Mouse (Mus musculus): ENCODE data around the gene Alox12b. TPM values are rescaled to one million over a fixed set of nuclear protein-coding genes. Genes with fewer than 3 reads are reported as not detected.

Gene Alox12b
- total RNA-seq, 2 experiments from 2014 or later, result not detected

DNA sequence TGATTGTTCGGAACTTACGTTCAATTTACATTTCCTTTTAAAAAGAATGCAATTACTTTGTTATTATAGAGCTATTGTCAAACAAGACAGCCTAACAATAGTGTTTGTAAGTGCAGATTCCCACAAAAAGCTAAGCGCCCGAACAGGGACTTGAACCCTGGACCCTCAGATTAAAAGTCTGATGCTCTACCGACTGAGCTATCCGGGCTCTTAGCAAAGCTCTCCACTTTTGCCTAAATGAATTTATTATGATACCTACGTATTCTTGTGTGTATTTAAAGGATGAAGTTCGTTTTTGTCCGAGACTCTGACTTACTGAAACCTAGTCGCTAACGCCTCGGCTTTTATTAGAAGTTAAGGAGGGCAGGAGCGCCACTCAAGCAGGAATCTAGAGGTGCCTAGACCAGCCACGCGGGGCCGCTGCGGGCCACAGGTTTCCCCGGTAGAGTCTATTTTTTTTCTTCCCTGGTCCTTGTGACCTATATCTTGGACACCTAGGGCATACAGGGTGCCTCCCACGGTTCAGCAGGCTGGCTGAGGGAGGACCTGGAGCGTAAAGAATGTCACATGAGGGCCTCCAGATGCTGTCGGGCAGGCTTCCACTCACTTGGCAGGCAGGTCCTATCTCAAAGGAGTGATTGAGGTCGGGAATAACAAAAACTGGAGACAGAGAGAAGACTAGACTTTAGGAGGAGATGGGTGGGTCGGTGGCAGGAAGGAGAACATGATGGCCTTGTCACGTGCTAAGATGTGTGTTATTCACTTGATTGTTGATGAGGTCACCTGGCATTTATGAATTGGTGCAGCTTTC is 31.5 kb upstream of the Alox12b start:
- Histone ChIP-seq H3K27ac (peak overlapping the region; percentile 89), H3K4me3 (peak overlapping the region; percentile 74)
- peak; percentile 78 for TF ChIP-seq CTCF (IDR thresholded peaks at IDR 0.05)
- intact Hi-C loops (cut with DNase I), result loop anchor here (5.0 kb wide), 1 partner anchor 117 kb away; no protein-coding TSS in a partner anchor
- peak; percentile 86 for DNase-seq

DNA sequence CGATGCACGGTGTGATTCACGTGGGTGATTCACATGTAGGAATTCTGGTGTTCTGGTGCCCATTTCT is 31.1 kb upstream of the Alox12b start, which contains the start of gene Aloxe3:
TSS of gene Aloxe3 (plus strand) at position 45 of the 67 bp plus-strand sequence.
- peak within 1 kb of the TSS; percentile 74 for H3K4me3 ChIP-seq
- intact Hi-C loops (cut with DNase I), result loop anchor here (5.0 kb wide), 1 partner anchor 117 kb away; no protein-coding TSS in a partner anchor
- TF ChIP-seq CTCF (IDR thresholded peaks at IDR 0.05), result no peak
- peak within 1 kb of the TSS; percentile 89 for H3K27ac ChIP-seq
- no peak for DNase-seq

DNA sequence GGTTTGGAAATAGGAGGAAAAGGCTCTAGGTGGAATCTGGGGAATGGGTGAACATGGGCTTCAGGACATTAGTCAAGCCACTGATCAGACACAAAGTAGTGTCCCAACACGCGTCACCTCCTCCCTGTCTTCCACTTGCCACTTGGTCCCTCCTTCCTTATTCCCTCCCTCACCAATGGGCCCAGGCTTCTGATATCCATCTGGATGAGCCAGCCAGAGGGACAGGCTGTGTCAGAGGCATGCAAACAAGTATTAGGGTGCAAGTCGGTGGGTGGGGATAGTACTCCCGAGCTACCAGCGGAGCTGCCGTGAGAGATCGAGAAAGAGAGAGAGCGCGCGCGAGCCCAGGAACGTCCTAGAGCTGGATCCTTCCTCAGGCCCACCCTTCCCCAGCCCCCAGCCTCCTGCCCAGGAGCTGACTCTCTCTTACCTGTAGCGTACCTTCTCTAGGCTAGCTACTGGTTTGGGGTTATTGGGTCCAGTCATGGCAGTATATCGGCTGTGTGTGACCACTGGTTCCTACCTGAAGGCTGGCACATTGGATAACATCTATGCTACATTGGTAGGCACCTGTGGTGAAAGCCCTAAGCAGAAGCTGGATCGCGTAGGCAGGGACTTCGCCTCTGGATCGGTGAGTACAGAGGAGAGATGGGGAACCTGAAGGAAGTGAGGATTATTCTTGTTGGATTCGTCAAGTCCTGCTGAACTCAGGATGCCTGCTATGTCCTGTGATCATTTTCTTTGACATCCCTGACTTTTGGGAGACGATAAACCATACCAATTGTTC is 30.7 kb upstream of the Alox12b start:
- intact Hi-C loops (cut with DNase I), result loop anchor here (2.0 to 5.0 kb wide), 2 partner anchors 23 to 116 kb away; no protein-coding TSS in a partner anchor

DNA sequence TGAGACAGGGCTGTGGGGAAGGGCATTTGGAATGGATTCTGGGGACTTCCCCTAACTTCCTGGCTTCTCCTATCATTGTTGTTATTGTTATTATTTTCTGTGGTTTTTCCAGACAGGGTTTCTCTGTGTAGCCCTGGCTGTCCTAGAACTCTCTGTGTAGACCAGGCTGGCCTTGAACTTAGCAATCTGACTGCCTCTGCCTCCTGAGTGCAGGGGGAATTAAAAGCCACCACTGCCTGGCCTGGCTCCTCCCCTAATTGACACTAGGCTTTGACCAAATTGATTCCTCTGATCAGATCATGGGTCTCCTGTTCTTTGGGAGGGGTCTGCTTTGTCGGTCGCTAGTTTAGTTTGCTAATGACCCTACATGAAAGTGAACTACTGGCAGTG is 30.1 kb upstream of the Alox12b start:
- H3K4me3 ChIP-seq, result no peak overlapping the region
- intact Hi-C loops (cut with DNase I), result loop anchor here (2.0 to 5.0 kb wide), 2 partner anchors 22 to 116 kb away; no protein-coding TSS in a partner anchor
- DNase-seq, result no peak
- TF ChIP-seq CTCF (IDR thresholded peaks at IDR 0.05), result no peak
- no peak overlapping the region for H3K27ac ChIP-seq

More for the DNA sequence above, 30.7 kb upstream of the Alox12b start:
- Histone ChIP-seq H3K4me3 (peak overlapping the region; percentile 74), H3K27ac (peak overlapping the region; percentile 89)
- no peak for TF ChIP-seq CTCF (IDR thresholded peaks at IDR 0.05)
- DNase-seq, result no peak

DNA sequence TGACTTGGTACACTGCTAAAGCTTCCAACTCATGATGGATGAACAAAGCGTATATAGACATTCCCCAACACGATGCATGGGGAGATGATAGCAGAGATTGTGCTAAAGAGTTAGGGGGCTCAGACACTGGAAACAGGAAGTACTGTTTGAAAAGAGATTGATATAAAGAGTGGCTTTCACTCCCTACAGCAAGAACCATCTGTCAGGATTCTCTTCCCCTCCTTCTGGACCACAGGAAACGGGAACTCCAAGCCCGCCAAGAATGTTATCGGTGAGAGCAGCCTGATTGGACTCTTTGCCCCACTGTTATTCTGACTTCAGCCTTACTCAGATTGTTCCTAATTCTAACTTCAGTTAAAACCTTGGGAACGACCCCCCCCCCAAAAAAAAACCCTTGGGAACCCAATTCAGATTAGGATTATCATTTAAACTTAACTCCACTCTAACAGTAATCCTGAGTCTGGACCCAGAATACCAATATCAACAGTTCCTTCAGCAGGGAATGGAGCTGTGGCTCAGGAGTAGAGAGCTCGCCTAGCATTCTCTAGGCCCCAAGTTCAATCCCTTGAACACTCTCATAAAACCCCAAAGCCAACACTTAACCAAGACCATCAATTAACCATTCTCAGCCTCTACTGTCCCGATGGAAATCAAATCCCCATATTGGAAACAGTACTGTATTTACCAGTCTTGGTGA is 28.2 kb upstream of the Alox12b start:
- DNase-seq, result no peak
- intact Hi-C loops (cut with DNase I), result loop anchor here (5.0 kb wide), 1 partner anchor 114 kb away; no protein-coding TSS in a partner anchor
- TF ChIP-seq CTCF (IDR thresholded peaks at IDR 0.05), result no peak
- no peak overlapping the region for H3K27ac ChIP-seq
- no peak overlapping the region for H3K4me3 ChIP-seq

DNA sequence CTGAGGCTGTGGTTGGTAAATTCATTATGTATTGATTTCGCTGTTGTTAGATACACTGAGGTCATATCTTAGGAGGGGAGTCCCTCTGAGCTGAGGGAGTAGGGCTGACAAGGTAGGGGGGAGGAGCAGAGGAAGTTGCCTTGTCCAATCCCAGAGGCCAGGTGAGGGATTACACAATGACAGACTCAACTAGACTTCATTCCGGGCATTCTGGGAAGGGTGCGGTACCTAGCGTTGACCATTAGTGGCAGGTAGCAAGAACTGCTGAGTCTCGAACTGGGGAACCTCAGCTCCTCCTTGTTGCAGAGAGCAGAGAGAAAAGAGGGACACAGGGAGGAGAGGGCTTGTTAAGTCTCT is 23.2 kb upstream of the Alox12b start:
- Histone ChIP-seq H3K4me3 (peak overlapping the region; percentile 71), H3K27ac (no peak overlapping the region)
- intact Hi-C loops (cut with DNase I), result no loop called here
- no peak for TF ChIP-seq CTCF (IDR thresholded peaks at IDR 0.05)
- DNase-seq, result no peak

DNA sequence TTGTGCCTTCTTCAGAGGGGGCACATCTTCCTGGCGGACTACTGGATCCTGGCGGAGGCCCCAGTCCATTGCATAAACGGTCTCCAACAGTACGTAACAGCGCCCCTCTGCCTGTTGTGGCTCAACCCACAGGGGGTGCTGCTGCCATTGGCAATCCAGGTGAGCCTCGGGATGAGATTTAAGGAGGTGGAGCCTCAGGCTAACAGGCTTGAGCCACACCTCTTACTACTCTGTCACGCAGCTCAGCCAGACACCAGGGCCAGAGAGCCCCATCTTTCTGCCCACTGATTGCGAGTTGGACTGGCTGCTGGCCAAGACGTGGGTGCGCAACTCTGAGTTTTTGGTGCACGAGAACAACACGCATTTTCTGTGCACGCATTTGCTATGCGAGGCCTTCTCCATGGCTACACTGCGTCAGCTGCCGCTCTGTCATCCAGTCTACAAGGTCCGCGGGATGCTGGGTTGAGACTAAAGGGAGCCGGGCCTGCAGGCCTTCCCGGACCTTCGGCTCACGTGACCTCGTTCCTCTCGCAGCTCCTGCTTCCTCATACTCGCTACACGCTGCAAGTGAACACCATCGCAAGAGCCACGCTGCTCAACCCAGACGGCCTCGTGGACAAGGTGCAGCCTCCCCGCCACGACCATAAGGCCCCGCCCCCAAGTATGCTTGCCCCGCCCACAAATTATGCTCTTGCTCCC is 22.7 kb upstream of the Alox12b start:
- peak; percentile 35 for TF ChIP-seq CTCF (IDR thresholded peaks at IDR 0.05)
- Histone ChIP-seq H3K27ac (0 out of 2 replicates have a peak overlapping the region, but pooled peaks have one; percentile 17), H3K4me3 (peak overlapping the region; percentile 71)
- peak; percentile 40 for DNase-seq
- intact Hi-C loops (cut with DNase I), result no loop called here

DNA sequence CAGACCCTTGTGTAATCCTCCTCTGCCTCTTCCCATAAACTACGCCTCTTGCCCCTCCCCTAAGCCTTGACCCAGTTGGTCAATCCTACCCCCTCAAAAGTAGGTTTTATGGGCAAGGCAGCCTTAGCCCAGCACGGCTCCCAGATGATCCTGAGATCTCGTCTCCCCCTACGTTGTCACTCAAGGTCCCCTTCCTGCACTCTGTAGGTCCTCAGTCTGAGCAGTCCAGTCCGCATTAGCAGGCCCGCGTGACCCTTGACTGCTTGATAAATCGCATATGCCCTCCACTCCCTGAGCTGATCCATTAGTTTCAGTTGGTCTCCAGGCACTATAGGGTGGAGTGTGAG is 22.2 kb upstream of the Alox12b start:
- no peak for DNase-seq
- TF ChIP-seq CTCF (IDR thresholded peaks at IDR 0.05), result no peak
- Histone ChIP-seq H3K4me3 (peak overlapping the region; percentile 71), H3K27ac (no peak overlapping the region)
- intact Hi-C loops (cut with DNase I), result no loop called here

DNA sequence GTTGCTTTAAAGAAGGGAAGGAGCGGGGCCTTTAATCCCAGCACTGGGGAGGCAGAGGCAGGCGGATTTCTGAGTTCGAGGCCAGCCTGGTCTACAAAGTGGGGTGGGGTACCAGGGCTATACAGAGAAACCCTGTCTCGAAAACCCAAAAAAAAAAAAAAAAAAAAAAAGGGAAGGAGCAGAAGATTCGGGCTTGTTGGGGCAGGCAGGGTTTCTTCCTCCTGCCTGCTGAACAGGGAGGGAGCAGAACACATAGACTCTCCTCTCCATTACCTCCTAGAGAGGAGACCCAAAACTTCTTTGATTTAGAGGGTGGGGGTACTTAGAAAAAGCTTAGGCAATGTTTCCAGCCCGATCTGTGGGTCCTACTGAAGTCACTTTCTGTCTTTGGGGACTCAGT is 21.4 kb upstream of the Alox12b start:
- H3K4me3 ChIP-seq, result no peak overlapping the region
- TF ChIP-seq CTCF (IDR thresholded peaks at IDR 0.05), result no peak
- no peak for DNase-seq
- intact Hi-C loops (cut with DNase I), result no loop called here
- H3K27ac ChIP-seq, result no peak overlapping the region

DNA sequence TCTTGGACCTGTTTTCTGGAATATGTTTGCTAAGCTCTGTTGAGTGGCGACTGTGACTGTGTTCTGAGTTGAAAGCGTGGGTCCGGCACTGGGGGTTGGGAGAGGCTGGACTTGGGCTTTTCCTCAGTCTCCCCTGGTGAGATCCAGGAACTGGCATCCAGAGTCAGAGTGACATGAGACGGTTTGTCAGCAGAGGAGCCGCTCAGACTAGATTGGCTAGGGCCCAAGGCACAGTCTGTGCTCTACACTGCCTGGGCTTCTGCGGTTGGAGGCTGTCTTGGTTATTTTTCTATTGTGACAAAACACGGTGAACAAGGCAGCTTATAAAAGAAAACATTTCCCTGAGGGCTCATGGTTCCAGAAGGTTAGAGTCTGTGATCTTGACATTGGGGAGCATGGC is 9.2 kb upstream of the Alox12b start:
- no peak overlapping the region for H3K4me3 ChIP-seq
- peak; percentile 51 for DNase-seq
- H3K27ac ChIP-seq, result no peak overlapping the region
- intact Hi-C loops (cut with DNase I), result no loop called here
- no peak for TF ChIP-seq CTCF (IDR thresholded peaks at IDR 0.05)

DNA sequence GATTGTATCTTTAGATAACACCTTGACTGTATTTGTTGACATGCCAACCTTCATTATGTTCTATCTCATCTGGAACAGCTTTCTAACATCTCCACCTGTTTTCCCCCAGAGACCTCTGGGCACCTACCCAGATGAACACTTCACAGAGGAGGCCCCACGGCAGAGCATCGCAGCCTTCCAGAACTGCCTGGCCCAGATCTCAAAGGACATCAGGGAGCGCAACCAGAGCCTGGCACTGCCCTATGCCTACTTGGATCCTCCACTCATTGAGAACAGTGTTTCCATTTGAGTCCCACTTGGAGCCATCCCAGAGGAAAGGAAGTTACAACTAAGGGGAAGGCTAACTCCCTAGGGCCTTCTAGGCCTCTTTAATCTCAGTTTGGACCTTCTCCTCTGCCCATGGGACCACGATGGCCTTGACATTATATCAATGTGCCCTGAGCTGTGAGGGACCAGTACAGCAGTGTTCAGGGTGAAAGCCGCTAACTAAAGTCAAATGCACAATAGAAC is 8.3 kb upstream of the Alox12b start:
- no peak for TF ChIP-seq CTCF (IDR thresholded peaks at IDR 0.05)
- H3K27ac ChIP-seq, result no peak overlapping the region
- DNase-seq, result no peak
- intact Hi-C loops (cut with DNase I), result loop anchor here (2.0 kb wide), 1 partner anchor 22 kb away; no protein-coding TSS in a partner anchor
- no peak overlapping the region for H3K4me3 ChIP-seq

DNA sequence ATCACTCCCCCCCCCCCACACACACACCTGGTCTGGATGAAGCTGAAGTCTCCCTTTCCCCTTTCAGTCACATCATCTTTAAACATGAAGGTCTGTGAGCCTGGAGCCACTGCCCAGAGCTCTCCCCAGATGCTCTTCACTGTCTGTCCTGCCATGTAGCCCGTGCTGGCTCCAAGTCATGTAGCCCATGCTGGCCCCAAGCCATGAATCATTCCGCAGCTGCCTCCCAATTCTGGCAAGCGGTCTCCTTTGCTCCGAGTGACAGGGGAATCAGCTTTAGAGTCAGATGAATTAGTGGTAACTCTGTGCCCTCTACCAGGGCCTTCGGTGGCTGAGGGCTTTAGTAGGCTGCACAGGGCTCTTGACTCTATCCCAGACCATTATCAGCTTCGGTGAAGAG is 7.1 kb upstream of the Alox12b start:
- DNase-seq, result peak; percentile 51
- Histone ChIP-seq H3K27ac (no peak overlapping the region), H3K4me3 (no peak overlapping the region)
- no peak for TF ChIP-seq CTCF (IDR thresholded peaks at IDR 0.05)
- intact Hi-C loops (cut with DNase I), result loop anchor here (2.0 kb wide), 1 partner anchor 23 kb away; no protein-coding TSS in a partner anchor

All from gastrocnemius, adult 2 months (tissue).